Comparison of ENCODE assay signal across 9 mouse cellular contexts in genomic region chrX:60547444-60548304, GRCm38 (mm10). TPM values are rescaled to one million over a fixed set of nuclear protein-coding genes. Genes with fewer than 3 reads are reported as not detected.
A peak's percentile ranks its signal among the peaks of the same experiment; 100 is the strongest.
DNase-seq lines count a peak whose midpoint lies in the region; ATAC-seq and TF ChIP-seq lines count a peak whose summit lies in the region.
"Had no signal": no experiment of that assay in that cellular context is flagged by ENCODE, and none has a peak within 500 bp of the region (broad histone marks: within the 10 kb centered on the region; RNA-seq: fewer than 3 reads in every experiment).

No protein-coding gene starts in this region.

- peak overlapping the region; percentile 59 for H3K4me3 ChIP-seq in forebrain, embryonic 15.5 days
- peak overlapping the region; percentile 46 for H3K4me3 ChIP-seq in liver, embryonic 16.5 days (ENCODE audit: low read depth, low read length)
- peak overlapping the region; percentile 92 for H3K4me3 ChIP-seq in olfactory bulb, adult 2 months (ENCODE audit: insufficient read depth, low read depth, low read length)

- no peaks in the 10 kb centered on the region for H3K27me3 ChIP-seq in forebrain, embryonic 15.5 days
- H3K27me3 ChIP-seq in liver, embryonic 16.5 days (ENCODE audit: control insufficient read depth, insufficient read depth, low read depth, low read length), result peaks cover 20% of the 10 kb centered on the region

- peak overlapping the region; percentile 56 for H3K4me2 ChIP-seq in forebrain, embryonic 15.5 days (replicated peaks)
- peak overlapping the region; percentile 62 for H3K4me2 ChIP-seq in liver, embryonic 16.5 days (ENCODE audit: low read depth, low read length)

- peaks cover 10% of the 10 kb centered on the region; the same call in 1 of the 2 replicates for H3K4me1 ChIP-seq in forebrain, embryonic 15.5 days
- H3K4me1 ChIP-seq in liver, embryonic 16.5 days (ENCODE audit: control insufficient read depth, low read depth, low read length), result no peaks in the 10 kb centered on the region
- peaks cover 4% of the 10 kb centered on the region for H3K4me1 ChIP-seq in olfactory bulb, adult 2 months (ENCODE audit: control insufficient read depth, insufficient read depth, low read length)

- peak overlapping the region; percentile 84 for H3K27ac ChIP-seq in forebrain, embryonic 15.5 days (replicated peaks)
- H3K27ac ChIP-seq in liver, embryonic 16.5 days (ENCODE audit: low read length), result no peak overlapping the region
- H3K27ac ChIP-seq in olfactory bulb, adult 2 months (ENCODE audit: insufficient read depth, low read depth, low read length), result 0 out of 2 replicates have a peak overlapping the region, but pooled peaks have one; percentile 57

- peak; percentile 87 for ATAC-seq in forebrain, embryonic 15.5 days (replicated peaks)
- peak; percentile 64 for ATAC-seq in liver, embryonic 16.5 days (ENCODE audit: low read depth)

- TF ChIP-seq CTCF in olfactory bulb, adult 2 months (IDR thresholded peaks at IDR 0.05; ENCODE audit: insufficient read depth, low read depth, low read length), result no peak

- intact Hi-C loops in heart, postnatal 25 days (cut with DNase I), result no loop called here

- peak; percentile 4 for DNase-seq in ES-CJ7 (ENCODE audit: low read depth, low spot score)
- peak; percentile 27 for DNase-seq in cerebellum, adult 11 months
- peak; percentile 3 for DNase-seq in heart, postnatal 25 days (ENCODE audit: low spot score)
- DNase-seq in kidney, postnatal 36 days, result peak; percentile 12 to 62
- peak; percentile 42 for DNase-seq in yolk sac, embryonic 10.5 days (ENCODE audit: low spot score)

- H3K9ac ChIP-seq in forebrain, embryonic 15.5 days (replicated peaks), result peak overlapping the region; percentile 71
- H3K9ac ChIP-seq in liver, embryonic 16.5 days (ENCODE audit: low read depth, low read length), result no peak overlapping the region

- 23% methylated on average over 40 of the region's 113 CpGs for WGBS in forebrain, embryonic 15.5 days
- 22% methylated on average over 26 of the region's 113 CpGs for WGBS in liver, embryonic 16.5 days (ENCODE audit: insufficient replicate concordance)
- WGBS in olfactory bulb, adult 2 months, result 34% methylated on average over 91 of the region's 113 CpGs

- H3K9me3 ChIP-seq in forebrain, embryonic 15.5 days, result no peaks in the 10 kb centered on the region
- H3K9me3 ChIP-seq in liver, embryonic 16.5 days (replicated peaks; ENCODE audit: control insufficient read depth, low read length), result no peaks in the 10 kb centered on the region

- no peak for TF ChIP-seq POLR2A in olfactory bulb, adult 2 months (IDR thresholded peaks at IDR 0.05; ENCODE audit: insufficient read depth, low read depth, low read length)

- H3K36me3 ChIP-seq in forebrain, embryonic 15.5 days, result no peaks in the 10 kb centered on the region
- no peaks in the 10 kb centered on the region for H3K36me3 ChIP-seq in liver, embryonic 16.5 days (ENCODE audit: control insufficient read depth, insufficient read depth)

RNA-seq across cellular contexts. Expression of gene Gm7073, which starts 8.6 kb away (rescaled TPM):
- not detected in 2 replicates for polyA plus RNA-seq in forebrain, embryonic 15.5 days (2015; fragmentation: Nextera tagmentation; extraction: Ambion mirVana)
- not detected for total RNA-seq in heart, postnatal 25 days (2021)
- polyA plus RNA-seq in liver, embryonic 16.5 days (2015; fragmentation: Nextera tagmentation; extraction: Ambion mirVana), result not detected in 2 replicates
- polyA plus RNA-seq in olfactory bulb, adult 2 months (2012; ENCODE audit: insufficient read depth, insufficient read length, low replicate concordance, missing spikeins), result not detected in 2 replicates
- total RNA-seq: neutrophil, adult 5-6 weeks had no signal

RNA-seq across cellular contexts. Expression of gene Atp11c, which starts 44.8 kb away (rescaled TPM):
- 12.4 and 12.7 TPM in 2 replicates for polyA plus RNA-seq in forebrain, embryonic 15.5 days (2015; fragmentation: Nextera tagmentation; extraction: Ambion mirVana)
- 1 to 10 TPM; 5.8 to 7.4 TPM for total RNA-seq in heart, postnatal 25 days (2021)
- 3.1 and 3.5 TPM in 2 replicates for polyA plus RNA-seq in liver, embryonic 16.5 days (2015; fragmentation: Nextera tagmentation; extraction: Ambion mirVana)
- polyA plus RNA-seq in olfactory bulb, adult 2 months (2012; ENCODE audit: insufficient read depth, insufficient read length, low replicate concordance, missing spikeins), result not detected in 2 replicates
